In the genomic region with DNA sequence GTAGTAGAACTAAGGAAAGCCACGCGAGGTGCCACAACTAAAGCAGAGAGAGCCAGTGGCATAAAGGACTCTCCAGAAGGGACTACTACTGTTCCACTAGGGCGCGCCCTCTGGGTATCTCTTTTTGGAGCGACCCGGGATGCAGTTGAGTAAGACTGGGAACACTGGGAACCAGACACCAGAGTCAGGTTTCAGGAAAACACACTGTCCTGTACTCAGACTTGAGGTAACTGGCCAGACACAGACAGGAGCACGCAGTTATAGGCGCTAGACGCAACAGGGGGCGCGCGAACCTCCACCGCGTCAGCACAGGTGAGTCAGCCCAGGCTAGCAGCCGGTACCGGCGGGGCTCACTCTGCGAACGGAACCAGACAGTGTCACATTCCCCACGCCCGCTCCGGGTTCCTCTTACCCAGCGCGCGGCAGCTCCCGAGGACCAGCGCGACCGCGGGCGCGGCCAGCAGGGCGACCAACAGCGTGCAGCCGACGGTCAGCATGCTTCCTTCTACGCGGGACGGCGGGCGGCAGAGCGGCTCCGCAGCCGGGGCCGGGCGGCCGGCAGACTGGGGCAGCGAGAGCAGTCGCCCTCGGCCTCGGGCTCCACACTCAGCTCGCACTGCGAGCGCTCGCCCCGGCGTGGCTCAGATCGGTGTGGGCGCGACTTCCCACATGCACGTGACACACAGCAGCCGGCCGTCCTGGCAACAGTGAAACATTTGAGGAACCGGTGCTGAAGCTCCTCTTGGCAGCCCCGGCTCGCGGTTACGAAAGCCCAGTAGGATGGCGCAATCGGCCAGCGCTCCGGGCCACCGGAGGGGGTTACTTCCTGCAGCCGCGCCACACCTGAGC, we compare ENCODE assay signal across 8 mouse cellular contexts. TPM values are rescaled to one million over a fixed set of nuclear protein-coding genes. Genes with fewer than 3 reads are reported as not detected.
DNase-seq lines count a peak whose midpoint lies in the region; ATAC-seq and TF ChIP-seq lines count a peak whose summit lies in the region.

A gene (minus strand): TSS at position 654 of the 849 bp plus-strand sequence.

- peak; percentile 82 for ATAC-seq in forebrain, embryonic 12.5 days (ENCODE audit: low FRiP score)
- ATAC-seq in heart, embryonic 16.5 days (replicated peaks; ENCODE audit: extremely low read depth, insufficient read depth, low FRiP score), result peak; percentile 77
- peak; percentile 71 for ATAC-seq in liver, embryonic 14.5 days (ENCODE audit: insufficient read depth)
- ATAC-seq in stomach, embryonic 15.5 days (ENCODE audit: insufficient read depth, low FRiP score, low read depth), result peak; percentile 81

- peak within 1 kb of the TSS; percentile 59 for H3K9ac ChIP-seq in forebrain, embryonic 12.5 days
- H3K9ac ChIP-seq in heart, embryonic 16.5 days (ENCODE audit: low read length), result peak within 1 kb of the TSS; percentile 65
- no peak within 1 kb of the TSS for H3K9ac ChIP-seq in liver, embryonic 14.5 days (replicated peaks)
- peak within 1 kb of the TSS; percentile 37; the same call in 1 of the 2 replicates for H3K9ac ChIP-seq in stomach, embryonic 15.5 days

- 1% methylated on average over 75 of the region's 75 CpGs for WGBS in forebrain, embryonic 12.5 days
- whole genome bisulfite sequencing in heart, embryonic 16.5 days, result under 1% methylated on average over 75 of the region's 75 CpGs
- WGBS in liver, embryonic 14.5 days (ENCODE audit: insufficient replicate concordance), result 3% methylated on average over 74 of the region's 75 CpGs
- 1% methylated on average over 75 of the region's 75 CpGs for whole genome bisulfite sequencing in stomach, embryonic 15.5 days

- peaks cover 13% of the 10 kb centered on the region for H3K4me1 ChIP-seq in forebrain, embryonic 12.5 days
- peaks cover 10% of the 10 kb centered on the region; the same call in 1 of the 2 replicates for H3K4me1 ChIP-seq in heart, embryonic 16.5 days (ENCODE audit: control insufficient read depth, insufficient read depth, low read length)
- peaks cover 0 to 9% of the 10 kb centered on the region in 2 experiments; a peak in 2 of 4 replicates for H3K4me1 ChIP-seq in liver, embryonic 14.5 days (replicated peaks; ENCODE audit: control insufficient read depth in 2 of 2, insufficient read depth in 2 of 2, low read length in 1 of 2)
- H3K4me1 ChIP-seq in stomach, embryonic 15.5 days, result 0 out of 2 replicates have a peak, but pooled peaks cover 16% of the 10 kb centered on the region

- peak; percentile 87 for DNase-seq in CD4-positive, CD25-positive, alpha-beta regulatory T cell, adult 2 months (ENCODE audit: low read depth, low spot score)
- peak; percentile 8 for DNase-seq in brain, embryonic 18.5 days (ENCODE audit: low read depth, low spot score)
- peak; percentile 90 to 92 for DNase-seq in kidney, postnatal 36 days
- peak; percentile 46 to 56 (median 48) for DNase-seq in liver, embryonic 14.5 days (ENCODE audit: low read depth in 3 of 3, low spot score in 3 of 3)
- DNase-seq in neural tube, embryonic 10.5 days (ENCODE audit: extremely low spot score, low spot score), result peak; percentile 73

- H3K4me3 ChIP-seq in forebrain, embryonic 12.5 days (replicated peaks), result peak within 1 kb of the TSS; percentile 53
- H3K4me3 ChIP-seq in heart, embryonic 16.5 days (ENCODE audit: low read length), result peak within 1 kb of the TSS; percentile 63
- peak within 1 kb of the TSS; percentile 44 to 55 for H3K4me3 ChIP-seq in liver, embryonic 14.5 days (ENCODE audit: insufficient read depth in 1 of 2, low read depth in 2 of 2, low read length in 2 of 2)
- H3K4me3 ChIP-seq in stomach, embryonic 15.5 days (replicated peaks), result peak within 1 kb of the TSS; percentile 50

- no peak within 1 kb of the TSS for H3K27ac ChIP-seq in forebrain, embryonic 12.5 days
- peak within 1 kb of the TSS; percentile 30; the same call in 1 of the 2 replicates for H3K27ac ChIP-seq in heart, embryonic 16.5 days (ENCODE audit: low read length)
- no peak within 1 kb of the TSS for H3K27ac ChIP-seq in liver, embryonic 14.5 days
- peak within 1 kb of the TSS; percentile 68 for H3K27ac ChIP-seq in stomach, embryonic 15.5 days

- peak within 1 kb of the TSS; percentile 97 for H3K4me2 ChIP-seq in forebrain, embryonic 12.5 days
- peak within 1 kb of the TSS; percentile 98 for H3K4me2 ChIP-seq in heart, embryonic 16.5 days (ENCODE audit: low read depth, low read length)
- H3K4me2 ChIP-seq in liver, embryonic 14.5 days (ENCODE audit: low read depth), result peak within 1 kb of the TSS; percentile 75
- H3K4me2 ChIP-seq in stomach, embryonic 15.5 days, result peak within 1 kb of the TSS; percentile 100

- peaks cover 56% of the 10 kb centered on the region for H3K27me3 ChIP-seq in forebrain, embryonic 12.5 days
- peaks cover 31% of the 10 kb centered on the region for H3K27me3 ChIP-seq in heart, embryonic 16.5 days (ENCODE audit: control insufficient read depth, insufficient read depth, low read length)
- H3K27me3 ChIP-seq in liver, embryonic 14.5 days (ENCODE audit: control insufficient read depth, insufficient read depth, low read length), result peaks cover 31% of the 10 kb centered on the region
- H3K27me3 ChIP-seq in stomach, embryonic 15.5 days (replicated peaks), result peaks cover 8% of the 10 kb centered on the region; the same call in 1 of the 2 replicates

- TF ChIP-seq CTCF in liver, embryonic 14.5 days (IDR thresholded peaks at IDR 0.05; ENCODE audit: low read depth), result no peak

- TF ChIP-seq EP300 in liver, embryonic 14.5 days (IDR thresholded peaks at IDR 0.05; ENCODE audit: low read depth), result no peak

- H3K36me3 ChIP-seq in forebrain, embryonic 12.5 days (replicated peaks), result no peaks in the 10 kb centered on the region
- no peaks in the 10 kb centered on the region for H3K36me3 ChIP-seq in heart, embryonic 16.5 days (ENCODE audit: control insufficient read depth, insufficient read depth)
- no peaks in the 10 kb centered on the region for H3K36me3 ChIP-seq in liver, embryonic 14.5 days (replicated peaks; ENCODE audit: control insufficient read depth, insufficient read depth, low read depth)
- no peaks in the 10 kb centered on the region for H3K36me3 ChIP-seq in stomach, embryonic 15.5 days

- H3K9me3 ChIP-seq in forebrain, embryonic 12.5 days, result no peaks in the 10 kb centered on the region
- no peaks in the 10 kb centered on the region for H3K9me3 ChIP-seq in heart, embryonic 16.5 days (replicated peaks; ENCODE audit: control insufficient read depth, low read length)
- no peaks in the 10 kb centered on the region for H3K9me3 ChIP-seq in liver, embryonic 14.5 days (ENCODE audit: control insufficient read depth, low read length)
- H3K9me3 ChIP-seq in stomach, embryonic 15.5 days, result no peaks in the 10 kb centered on the region

RNA-seq across cellular contexts. Expression of the gene that starts here (rescaled TPM):
- 0.29 and 0.42 TPM in 2 replicates for polyA plus RNA-seq in forebrain, embryonic 12.5 days (2016; fragmentation: Nextera tagmentation; extraction: Ambion mirVana)
- 1.1 TPM in 2 replicates for polyA plus RNA-seq in heart, embryonic 16.5 days (2015; fragmentation: Nextera tagmentation; extraction: Ambion mirVana)
- 0.92 and 1.2 TPM in 2 replicates for polyA plus RNA-seq in liver, embryonic 14.5 days (2012; rRNA removed)
- polyA plus RNA-seq in liver, embryonic 14.5 days (2014; fragmentation: Nextera tagmentation; extraction: Ambion mirVana), result 1.3 and 1.9 TPM in 2 replicates
- polyA plus RNA-seq in stomach, embryonic 15.5 days (2015; fragmentation: Nextera tagmentation; extraction: Ambion mirVana), result 3.2 TPM in 2 replicates

Comparison
In these comparisons a context has a peak if more than half of its experiments do, and no peak if none do; other contexts are left out.
1. Peak in ATAC-seq, H3K4me3 ChIP-seq, H3K9ac ChIP-seq and H3K4me2 ChIP-seq in forebrain, embryonic 12.5 days; RNA of the gene not detected or under 1 TPM.
2. DNase-seq: peak in every context shown above with its lines; median percentile 91 in kidney, postnatal 36 days; 87 in CD4-positive, CD25-positive, alpha-beta regulatory T cell, adult 2 months; 73 in neural tube, embryonic 10.5 days; 48 in liver, embryonic 14.5 days; 8 in brain, embryonic 18.5 days.
3. H3K27ac ChIP-seq: peak in heart, embryonic 16.5 days (single experiment) and stomach, embryonic 15.5 days (single experiment); none in forebrain, embryonic 12.5 days (single experiment) and liver, embryonic 14.5 days (single experiment).
4. Peak in every context shown above with its lines, with median percentiles within 50 percentile points of each other: ATAC-seq, H3K4me2 ChIP-seq and H3K4me3 ChIP-seq.